Mouse (Mus musculus) adrenal gland, adult 8-10 months (tissue): ENCODE results near the gene Slc29a2. TPM values are rescaled to one million over a fixed set of nuclear protein-coding genes. Genes with fewer than 3 reads are reported as not detected.

Experiments used
- DNase-seq: peaks from one replicate; pipeline ENCODE4 v3.0.0; 2022
- total RNA-seq, 4 experiments: library from RNA; stranded (reverse); gene quantifications; 2 replicates each; pipeline ENCODE4 v1.2.4; 2022

Slc29a2 gene
- total RNA-seq, 4 experiments from 2014 or later, result 4.0 to 5.7 (median 4.5) TPM

- DNase-seq, result no peak
These were observed 35.4 kb downstream of the Slc29a2 start for GRCm38 (mm10) chr19:5058801-5059771.

DNA sequence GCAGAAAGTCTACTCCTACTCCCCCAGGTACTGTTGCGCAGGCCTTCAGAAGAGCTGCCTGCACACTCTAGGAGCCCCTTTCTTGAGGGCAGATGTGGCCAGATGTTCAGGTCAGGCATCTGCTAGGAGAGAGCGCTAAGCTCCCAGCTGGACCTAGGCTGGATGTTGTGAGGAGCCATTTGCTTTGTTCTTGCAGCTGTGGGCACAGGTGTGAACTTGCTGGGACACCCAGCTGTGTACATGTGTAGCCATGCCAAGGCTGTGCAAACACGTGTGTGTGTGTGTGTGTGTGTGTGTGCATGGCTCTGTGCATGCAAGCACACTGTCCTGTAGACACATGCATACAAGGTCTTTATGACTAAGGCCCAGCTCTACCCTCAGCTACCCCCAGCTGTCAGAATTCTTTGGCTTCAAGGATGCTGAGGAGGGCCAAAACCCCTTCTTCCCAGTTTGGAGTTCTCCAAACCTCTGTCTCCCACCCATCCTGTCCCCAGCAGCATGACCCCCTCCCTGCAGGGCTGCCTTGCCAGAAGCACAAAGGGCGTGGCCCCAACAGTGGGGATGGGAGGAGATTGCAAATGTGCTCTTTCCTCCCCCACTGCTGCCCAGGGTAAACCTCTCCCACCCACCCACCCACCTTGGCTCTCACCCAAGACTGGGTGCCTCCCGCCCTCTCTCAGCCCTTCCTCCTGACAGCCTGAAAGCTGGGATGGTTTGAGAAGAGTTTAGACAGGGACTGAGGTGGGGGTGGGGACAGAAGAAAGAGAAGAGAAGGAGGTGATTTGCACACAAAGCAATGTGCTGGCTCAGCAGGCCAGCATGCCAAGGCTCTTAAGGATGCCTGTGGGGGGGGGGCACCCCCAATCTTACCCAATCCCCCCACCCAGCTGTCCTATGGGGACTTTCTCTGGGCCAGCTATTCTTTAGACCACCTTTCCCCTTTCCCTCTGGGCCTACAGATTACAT is 37.0 kb downstream of the Slc29a2 start:
- DNase-seq, result no peak

- no peak for DNase-seq
These were observed 38.4 kb downstream of the Slc29a2 start for GRCm38 (mm10) chr19:5062041-5062440.

- DNase-seq, result no peak
These were observed 38.8 kb downstream of the Slc29a2 start for GRCm38 (mm10) chr19:5062446-5062845.

GRCm38 (mm10) chr19:5065104-5065503 is 41.4 kb downstream of the Slc29a2 start:
- DNase-seq, result no peak

GRCm38 (mm10) chr19:5067040-5067799 is 43.6 kb downstream of the Slc29a2 start:
- no peak for DNase-seq

- no peak for DNase-seq
These were observed 44.4 kb downstream of the Slc29a2 start, which contains the start of gene Cd248 for GRCm38 (mm10) chr19:5067867-5068569. TSS of gene Cd248 (plus strand) at chr19:5068078.

DNA sequence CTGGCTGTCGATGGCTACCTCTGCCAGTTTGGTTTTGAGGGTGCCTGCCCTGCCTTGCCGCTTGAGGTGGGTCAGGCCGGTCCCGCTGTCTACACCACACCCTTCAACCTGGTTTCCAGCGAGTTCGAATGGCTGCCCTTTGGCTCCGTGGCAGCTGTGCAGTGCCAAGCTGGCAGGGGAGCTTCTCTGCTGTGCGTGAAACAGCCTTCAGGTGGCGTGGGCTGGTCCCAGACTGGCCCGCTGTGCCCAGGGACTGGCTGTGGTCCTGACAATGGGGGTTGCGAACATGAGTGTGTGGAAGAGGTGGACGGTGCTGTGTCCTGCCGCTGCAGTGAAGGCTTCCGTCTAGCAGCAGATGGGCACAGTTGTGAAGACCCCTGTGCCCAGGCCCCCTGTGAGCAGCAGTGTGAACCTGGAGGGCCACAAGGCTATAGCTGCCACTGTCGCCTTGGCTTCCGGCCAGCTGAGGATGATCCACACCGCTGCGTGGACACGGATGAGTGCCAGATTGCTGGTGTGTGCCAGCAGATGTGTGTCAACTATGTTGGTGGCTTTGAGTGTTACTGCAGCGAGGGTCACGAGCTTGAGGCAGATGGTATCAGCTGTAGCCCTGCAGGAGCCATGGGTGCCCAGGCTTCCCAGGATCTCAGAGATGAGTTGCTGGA is 45.0 kb downstream of the Slc29a2 start:
- DNase-seq, result no peak

DNA sequence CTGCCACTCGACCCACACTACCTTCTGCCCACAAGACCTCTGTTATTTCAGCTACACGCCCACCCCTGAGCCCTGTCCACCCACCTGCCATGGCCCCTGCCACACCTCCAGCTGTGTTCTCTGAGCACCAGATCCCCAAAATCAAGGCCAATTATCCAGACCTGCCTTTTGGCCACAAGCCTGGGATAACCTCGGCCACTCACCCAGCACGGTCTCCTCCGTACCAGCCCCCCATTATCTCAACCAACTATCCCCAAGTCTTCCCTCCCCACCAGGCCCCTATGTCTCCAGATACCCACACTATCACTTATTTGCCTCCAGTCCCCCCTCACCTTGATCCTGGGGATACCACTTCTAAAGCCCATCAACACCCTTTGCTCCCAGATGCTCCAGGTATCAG is 45.8 kb downstream of the Slc29a2 start:
- DNase-seq, result no peak

- DNase-seq, result no peak
These were observed 46.3 kb downstream of the Slc29a2 start for GRCm38 (mm10) chr19:5069978-5070377.

GRCm38 (mm10) chr19:5071077-5071476 is 47.4 kb downstream of the Slc29a2 start:
- no peak for DNase-seq

- peak; percentile 70 for DNase-seq
These were observed 48.1 kb downstream of the Slc29a2 start for GRCm38 (mm10) chr19:5071545-5072369.

- DNase-seq, result no peak
These were observed 48.8 kb downstream of the Slc29a2 start for GRCm38 (mm10) chr19:5072389-5073019.

- DNase-seq, result no peak
These were observed 49.4 kb downstream of the Slc29a2 start for GRCm38 (mm10) chr19:5073028-5073427.

DNA sequence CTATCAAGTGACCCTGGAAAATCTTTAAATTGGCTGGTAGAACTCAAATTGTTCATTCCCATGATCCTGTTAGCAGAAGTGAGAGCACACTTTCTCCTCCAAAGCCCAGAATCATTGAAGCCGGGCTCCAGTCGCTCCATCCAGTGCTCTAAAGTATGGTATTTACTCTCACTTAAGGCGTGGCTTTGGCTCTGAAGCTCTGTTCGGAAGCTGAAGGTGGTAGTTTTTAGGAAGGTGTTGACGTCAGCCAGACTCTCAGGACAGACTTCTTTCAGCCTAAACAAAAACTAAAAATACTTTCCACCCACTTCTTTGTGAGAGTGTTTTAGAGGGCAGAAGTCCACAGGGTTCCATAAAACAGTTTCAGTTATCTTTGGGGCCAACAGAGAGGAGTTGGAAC is 49.9 kb downstream of the Slc29a2 start:
- DNase-seq, result no peak

DNA sequence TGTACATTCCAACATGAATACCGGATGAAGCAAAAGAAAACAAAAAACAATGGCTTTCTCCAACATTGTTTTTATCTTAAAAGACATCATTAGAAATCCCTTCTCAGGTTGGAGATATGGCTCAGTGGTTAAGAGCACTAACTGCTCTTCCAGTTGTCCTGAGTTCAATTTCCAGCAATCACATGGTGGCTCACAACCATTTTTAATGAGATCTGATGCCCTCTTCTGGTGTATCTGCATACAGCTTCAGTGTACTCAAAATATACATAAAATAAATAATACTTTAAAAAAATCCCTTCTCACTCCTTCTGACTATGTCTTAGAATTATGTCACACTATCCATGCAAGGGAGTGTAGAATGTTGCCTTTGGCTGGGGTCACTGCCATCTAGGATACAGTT is 55.6 kb downstream of the Slc29a2 start:
- no peak for DNase-seq
